Mouse (Mus musculus) hindbrain, embryonic 10.5 days (tissue): ENCODE measurements at regions not wholly inside any gene's neighbourhood (a gene's known extent, or its start where the extent isn't known, plus 50 kb on each side); places are given as distances from the start of the nearest gene placed in this dataset.

Experiments
- DNase-seq: peaks from one replicate; pipeline ENCODE4 v3.0.0-alpha.2; 2017; ENCODE audit warnings: low spot score
- H3K27ac ChIP-seq: fragments of 300-500 bp; sonication (generic); 2 replicates; pipeline ENCODE4 v1.5.1; 2016; ENCODE audit warnings: mild to moderate bottlenecking, moderate library complexity
- H3K27me3 ChIP-seq: fragments of 300-500 bp; sonication (generic); 2 replicates; pipeline ENCODE4 v1.6.1; 2016; ENCODE audit warnings: mild to moderate bottlenecking; ENCODE audit not compliant: poor library complexity, insufficient read depth, severe bottlenecking
- H3K36me3 ChIP-seq: fragments of 300-500 bp; sonication (generic); 2 replicates; pipeline ENCODE4 v1.6.1; 2016; ENCODE audit warnings: mild to moderate bottlenecking, moderate library complexity
- H3K4me1 ChIP-seq: fragments of 300-500 bp; sonication (generic); replicated peaks from 2 replicates; pipeline ENCODE4 v1.6.1; 2016; ENCODE audit warnings: mild to moderate bottlenecking
- H3K4me3 ChIP-seq: fragments of 300-500 bp; sonication (generic); 2 replicates; pipeline ENCODE4 v1.5.1; 2016; ENCODE audit warnings: mild to moderate bottlenecking, moderate library complexity
- H3K9me3 ChIP-seq: fragments of 300-500 bp; sonication (generic); 2 replicates; pipeline ENCODE4 v1.6.1; 2016; ENCODE audit warnings: mild to moderate bottlenecking, moderate library complexity
- WGBS: fragments of 180-500 bp; shearing (Covaris S2); methylation state at CpG from one replicate; pipeline ENCODE4 v1.1.7; 2016; 5-methylcytosine and 5-hydroxymethylcytosine counted together

DNA sequence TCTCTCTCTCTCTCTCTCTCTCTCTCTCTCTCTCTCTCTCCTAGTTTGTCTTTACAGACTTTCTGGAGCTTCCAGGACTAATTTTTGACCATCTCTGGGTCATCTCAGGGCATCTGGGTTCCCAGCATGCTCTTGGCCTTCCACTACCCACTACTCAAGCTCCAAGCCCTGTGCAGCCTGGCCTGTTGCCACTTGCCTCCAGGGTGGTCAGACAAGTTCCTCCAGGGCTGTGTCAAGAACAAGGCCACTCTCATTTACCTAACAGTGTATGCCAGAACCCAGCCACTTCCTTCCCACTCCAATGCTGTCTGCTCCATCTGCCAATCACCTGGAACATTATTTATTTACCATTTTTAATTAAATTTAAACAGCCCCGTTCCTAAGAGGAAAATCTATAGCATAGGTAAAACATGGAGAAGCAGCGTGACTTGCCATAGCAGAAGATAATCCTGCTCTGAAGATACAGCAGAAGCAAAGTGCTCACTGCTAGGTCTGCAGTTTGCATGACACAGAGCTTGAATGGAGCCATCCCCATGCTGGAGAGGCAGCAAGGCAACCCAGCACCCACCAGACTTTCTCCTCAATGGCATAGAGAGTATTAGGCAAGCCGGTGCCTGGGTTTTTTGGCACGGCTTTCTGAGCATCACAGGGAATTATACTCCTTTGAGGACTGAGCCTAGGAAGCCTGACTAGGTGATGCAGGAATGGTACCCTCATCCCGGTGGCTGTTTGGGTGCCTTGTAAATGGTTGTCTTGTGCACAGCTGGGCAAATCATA, 54.0 kb downstream of the Foxi1 start:
- Histone ChIP-seq H3K9me3 (no peaks in the 10 kb centered on the region), H3K36me3 (no peaks in the 10 kb centered on the region), H3K27ac (no peak overlapping the region), H3K4me3 (no peak overlapping the region), H3K27me3 (no peaks in the 10 kb centered on the region), H3K4me1 (no peaks in the 10 kb centered on the region)
- no peak for DNase-seq
- 86% methylated on average over 5 of the region's 5 CpGs for WGBS

DNA sequence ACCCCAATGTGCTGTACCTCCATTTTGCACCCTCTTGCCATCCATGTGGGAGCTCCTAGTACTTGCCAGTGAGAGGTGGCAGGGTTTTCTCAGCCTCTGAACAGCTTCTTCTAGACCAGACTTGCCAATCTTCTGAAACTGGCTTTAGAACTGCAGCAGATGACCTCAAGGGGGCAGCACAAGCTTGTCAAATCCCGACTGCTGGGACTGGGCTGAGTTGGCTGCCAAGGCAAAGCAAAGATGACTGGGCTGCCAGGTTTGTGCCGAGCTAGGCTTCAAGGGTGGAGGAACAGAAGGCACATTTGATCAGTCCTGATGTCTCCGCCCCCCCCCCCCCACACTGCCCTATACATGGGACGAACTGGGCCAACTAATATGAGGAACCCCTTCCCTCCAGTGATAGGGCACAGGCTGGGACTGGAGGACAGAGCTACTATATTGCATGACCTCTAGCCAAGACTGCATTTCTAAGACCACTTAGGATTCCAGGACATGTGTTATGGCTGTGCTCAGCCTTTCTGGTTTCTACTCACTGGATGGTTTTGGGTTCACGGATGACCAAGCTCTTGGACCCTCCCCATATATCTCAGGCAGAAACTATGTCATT, 51.1 kb upstream of the 4930469K13Rik start:
- H3K9me3 ChIP-seq = no peaks in the 10 kb centered on the region
- peak; percentile 78 for DNase-seq
- H3K27me3 ChIP-seq = no peaks in the 10 kb centered on the region
- peaks cover 3% of the 10 kb centered on the region; the same call in 1 of the 2 replicates for H3K4me1 ChIP-seq
- no peak overlapping the region for H3K4me3 ChIP-seq
- WGBS = 33% methylated on average over 5 of the region's 5 CpGs
- H3K36me3 ChIP-seq = no peaks in the 10 kb centered on the region
- no peak overlapping the region for H3K27ac ChIP-seq
